Mouse (Mus musculus): ENCODE data around the gene Chp1.
A peak's percentile ranks its signal among the peaks of the same experiment; 100 is the strongest.
"Not testable (repeated sequence)": the region's sequence is repeated elsewhere in the genome, so short reads cannot be mapped to it uniquely, and the experiment has no call there.

Chp1 gene

DNA sequence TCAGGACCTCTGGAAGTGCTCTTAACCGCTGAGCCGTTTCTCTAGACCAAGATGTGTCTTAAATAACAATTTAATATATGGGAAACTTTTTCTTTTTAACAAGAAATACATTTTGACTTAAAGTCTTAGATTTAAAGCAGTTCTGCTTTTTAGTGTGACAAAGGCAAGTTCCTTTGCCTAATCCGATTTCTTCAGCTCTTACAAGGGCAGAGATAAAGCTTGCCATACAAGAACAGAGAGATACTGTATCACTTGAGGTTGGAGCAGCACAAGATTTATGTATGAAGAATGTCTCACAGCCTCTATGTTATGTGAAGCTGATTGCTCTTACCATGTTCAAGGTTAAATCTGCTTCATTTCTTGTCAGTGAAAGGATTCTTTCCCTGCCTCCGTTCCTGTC lies 17.8 kb downstream of the Chp1 start:
- no peak for DNase-seq (ENCODE audit: low read depth in 2 of 2, low spot score in 2 of 2)

GRCm38 (mm10) chr2:119566182-119566855 lies 18.8 kb downstream of the Chp1 start:
- DNase-seq (ENCODE audit: low read depth in 2 of 2, low spot score in 2 of 2), result no peak

- no peak for DNase-seq (ENCODE audit: low read depth in 2 of 2, low spot score in 2 of 2)
Measured at GRCm38 (mm10) chr2:119572471-119572870, 25.0 kb downstream of the Chp1 start.

DNA sequence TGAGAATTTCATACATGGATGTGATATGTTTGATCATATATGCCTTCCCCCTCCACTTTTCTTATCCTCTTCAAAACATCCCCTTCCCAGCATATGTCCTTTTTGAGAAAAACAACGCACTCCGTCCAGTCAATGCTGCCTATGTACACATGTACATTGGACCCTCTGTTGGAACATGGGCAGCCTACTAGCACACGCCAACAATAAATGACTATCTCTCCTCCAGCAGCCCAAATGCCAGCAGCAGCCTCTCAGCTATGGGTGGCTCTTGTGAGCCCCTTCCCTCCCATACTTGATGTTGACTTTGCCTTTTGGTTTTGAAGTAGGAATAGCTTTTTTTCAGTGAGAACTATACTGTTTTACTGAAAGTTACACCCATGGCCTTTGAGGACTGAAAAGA lies 34.1 kb downstream of the Chp1 start:
- no peak for DNase-seq (ENCODE audit: low read depth in 2 of 2, low spot score in 2 of 2)

DNA sequence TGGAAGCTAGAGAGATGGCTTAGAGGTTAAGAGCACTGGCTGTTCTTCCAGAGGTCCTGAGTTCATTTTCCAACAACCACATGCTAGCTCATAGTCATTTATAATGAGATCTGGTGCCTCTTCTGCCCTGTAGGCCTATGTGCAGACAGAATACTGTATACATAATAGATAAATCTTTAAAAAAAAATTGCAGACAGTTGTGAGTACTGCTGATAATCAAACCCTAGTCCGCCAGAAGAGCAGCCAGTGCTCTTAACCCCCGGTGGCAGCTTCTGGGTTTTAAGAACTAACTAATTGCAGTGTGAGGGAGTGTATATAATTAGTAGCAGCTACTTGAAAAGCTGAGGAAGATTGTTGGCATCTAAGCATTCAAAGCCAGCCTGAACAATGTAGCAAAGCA lies 35.9 kb downstream of the Chp1 start:
- no peak for DNase-seq (ENCODE audit: low read depth in 2 of 2, low spot score in 2 of 2)

DNA sequence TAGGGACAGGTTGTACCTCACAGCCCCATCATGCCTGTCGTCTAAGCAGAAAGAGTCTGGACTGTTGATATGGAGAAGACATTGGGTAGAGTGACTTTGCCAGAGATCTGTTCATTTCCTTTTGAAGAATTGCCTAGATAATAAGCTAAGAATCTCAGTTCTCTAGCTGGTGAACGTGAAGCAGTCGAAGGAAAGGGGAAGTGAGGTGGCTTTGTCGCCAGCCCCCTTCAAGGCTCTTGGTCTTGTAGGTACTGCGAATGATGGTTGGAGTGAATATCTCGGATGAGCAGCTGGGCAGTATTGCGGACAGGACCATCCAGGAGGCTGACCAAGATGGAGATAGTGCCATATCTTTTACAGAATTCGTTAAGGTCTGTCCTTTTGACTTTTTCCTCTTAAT lies 36.8 kb downstream of the Chp1 start:
- no peak for DNase-seq (ENCODE audit: low read depth in 2 of 2, low spot score in 2 of 2)

DNA sequence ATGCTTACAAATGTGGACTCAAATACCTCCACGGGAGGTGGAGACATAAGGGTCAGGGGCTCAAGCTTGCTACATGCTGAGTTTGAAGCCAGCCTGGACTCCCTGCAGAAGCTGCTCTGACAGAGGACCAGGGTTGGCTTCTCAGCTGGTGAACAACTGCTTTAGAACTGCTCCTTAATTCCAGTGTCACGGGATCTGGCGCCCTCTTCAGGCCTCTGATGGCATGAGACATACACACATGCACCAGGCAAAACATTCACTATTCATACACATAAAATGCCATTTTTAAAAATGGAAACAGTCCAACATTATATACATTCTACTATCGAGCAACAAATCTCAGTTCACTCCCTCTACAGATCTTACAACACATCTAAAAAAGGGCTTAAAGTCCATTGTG lies 39.9 kb downstream of the Chp1 start:
- peak; percentile 60 to 76 for DNase-seq (ENCODE audit: low read depth in 2 of 2, low spot score in 2 of 2)

DNA sequence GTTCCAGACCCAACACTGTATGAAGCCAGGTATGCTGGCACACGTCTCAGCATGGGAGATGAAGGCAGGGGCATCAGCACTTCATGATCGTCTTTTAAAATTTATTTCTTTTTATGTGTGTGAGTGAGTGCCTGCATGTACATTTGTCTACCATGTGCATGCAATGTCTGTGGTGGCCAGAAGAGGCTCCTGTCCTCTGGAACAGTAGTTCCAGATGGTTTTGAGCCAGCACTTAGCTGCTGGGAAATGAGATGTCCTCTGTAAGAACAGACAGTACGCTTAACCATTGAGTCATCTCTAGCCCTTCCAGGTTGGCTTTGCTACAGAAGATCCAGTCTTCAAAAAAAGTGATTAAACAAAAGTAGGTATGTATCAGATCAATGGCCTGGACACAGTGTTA lies 43.8 kb downstream of the Chp1 start:
- no peak for DNase-seq (ENCODE audit: low read depth in 2 of 2, low spot score in 2 of 2)

DNA sequence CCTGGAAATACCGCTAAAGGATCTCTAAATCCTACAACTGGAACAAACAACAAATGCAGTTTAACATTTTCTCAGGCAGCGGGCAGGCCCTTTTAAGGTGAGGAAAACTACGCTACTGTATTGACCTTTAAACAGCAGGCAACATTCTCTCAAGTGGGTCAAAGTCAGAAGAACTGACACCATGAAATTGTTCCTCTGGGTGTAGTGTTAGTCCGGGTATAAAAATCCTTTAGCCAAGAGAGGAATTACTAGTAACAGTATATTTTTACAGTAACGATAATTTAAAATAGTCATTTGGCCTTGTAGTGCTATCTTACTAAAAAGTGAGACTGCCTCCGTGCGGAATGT lies 46.2 kb downstream of the Chp1 start:
- no peak for DNase-seq (ENCODE audit: low read depth in 2 of 2, low spot score in 2 of 2)

DNA sequence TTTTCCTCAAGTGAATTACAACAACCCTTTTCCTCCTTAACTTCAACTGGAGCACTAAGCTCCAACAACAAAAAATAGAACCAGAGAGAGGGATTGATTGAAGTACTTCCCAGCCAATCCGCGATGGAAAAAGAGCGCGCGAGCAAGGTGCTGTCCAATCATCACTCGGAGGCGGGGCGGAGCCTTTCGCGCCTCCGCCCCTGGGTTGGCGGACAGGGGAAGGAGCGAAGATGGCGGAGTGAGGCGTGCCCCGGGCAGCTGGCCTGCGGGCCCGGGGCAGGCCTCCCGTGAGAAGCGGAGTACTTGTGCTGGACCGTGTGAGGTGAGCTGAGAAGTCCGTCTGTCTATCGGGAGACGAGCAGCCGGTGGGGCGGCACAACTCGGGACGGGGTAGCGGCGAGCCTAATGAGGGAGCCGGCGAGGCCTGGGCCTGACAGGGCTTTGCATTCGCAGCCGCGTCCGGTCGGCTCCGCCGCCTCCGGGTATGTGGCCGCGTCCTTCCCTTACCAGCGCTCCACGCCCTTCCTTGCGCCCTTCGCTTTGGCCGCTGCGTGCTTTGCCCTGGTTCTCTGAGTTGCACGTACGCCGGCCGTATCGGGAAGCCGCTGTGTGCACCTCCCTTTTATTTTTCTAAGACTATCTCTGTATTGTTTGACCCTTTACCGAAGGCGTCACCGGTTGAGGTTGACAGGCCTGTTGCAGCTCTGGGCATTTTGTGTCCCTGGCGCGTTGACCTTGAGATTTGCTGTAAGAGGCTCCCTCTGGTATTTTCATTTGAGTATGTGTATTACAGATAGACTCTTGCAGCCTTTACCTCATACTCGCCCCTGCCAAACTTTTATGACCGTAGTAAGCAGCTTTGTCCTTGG lies 46.9 kb downstream of the Chp1 start:
- peak; percentile 87 to 93 for DNase-seq (ENCODE audit: low read depth in 2 of 2, low spot score in 2 of 2)

- DNase-seq (ENCODE audit: low read depth in 2 of 2, low spot score in 2 of 2), result no peak
Measured at GRCm38 (mm10) chr2:119595308-119595707, 47.8 kb downstream of the Chp1 start.

GRCm38 (mm10) chr2:119596781-119597330 lies 49.4 kb downstream of the Chp1 start:
- DNase-seq (ENCODE audit: low read depth in 2 of 2, low spot score in 2 of 2), result no peak

GRCm38 (mm10) chr2:119601027-119601426 lies 53.5 kb downstream of the Chp1 start:
- DNase-seq (ENCODE audit: low read depth in 2 of 2, low spot score in 2 of 2), result no peak

DNA sequence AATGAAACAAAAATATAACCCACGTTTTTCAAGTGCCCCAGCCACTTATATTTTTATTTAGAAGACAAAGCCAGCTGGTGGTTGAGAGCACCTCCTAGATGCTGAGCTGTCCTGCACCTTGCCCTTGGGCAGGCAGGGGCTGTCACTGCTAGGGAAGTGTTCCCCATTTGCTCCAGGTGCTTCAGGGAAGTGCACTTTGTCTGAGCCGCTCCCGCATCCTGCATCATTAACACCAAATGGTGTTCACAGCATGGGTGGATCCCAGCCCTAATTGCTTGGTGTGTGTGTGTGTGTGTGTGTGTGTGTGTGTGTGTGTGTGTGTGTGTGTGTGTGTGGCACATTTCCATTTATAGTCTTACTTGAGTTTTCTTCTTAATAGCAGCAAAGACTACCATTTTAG lies 54.1 kb downstream of the Chp1 start:
- not testable (repeated sequence) for DNase-seq (ENCODE audit: low read depth in 2 of 2, low spot score in 2 of 2)

- no peak for DNase-seq (ENCODE audit: low read depth in 2 of 2, low spot score in 2 of 2)
Measured at GRCm38 (mm10) chr2:119602488-119602887, 55.0 kb downstream of the Chp1 start.

GRCm38 (mm10) chr2:119603909-119604308 lies 56.4 kb downstream of the Chp1 start:
- no peak for DNase-seq (ENCODE audit: low read depth in 2 of 2, low spot score in 2 of 2)

GRCm38 (mm10) chr2:119605361-119605973 lies 58.0 kb downstream of the Chp1 start:
- DNase-seq (ENCODE audit: low read depth in 2 of 2, low spot score in 2 of 2), result no peak

GRCm38 (mm10) chr2:119607023-119607422 lies 59.5 kb downstream of the Chp1 start:
- DNase-seq (ENCODE audit: low read depth in 2 of 2, low spot score in 2 of 2), result no peak

GRCm38 (mm10) chr2:119617841-119618198 lies 70.3 kb downstream of the Chp1 start:
- no peak for DNase-seq (ENCODE audit: low read depth in 2 of 2, low spot score in 2 of 2)

DNA sequence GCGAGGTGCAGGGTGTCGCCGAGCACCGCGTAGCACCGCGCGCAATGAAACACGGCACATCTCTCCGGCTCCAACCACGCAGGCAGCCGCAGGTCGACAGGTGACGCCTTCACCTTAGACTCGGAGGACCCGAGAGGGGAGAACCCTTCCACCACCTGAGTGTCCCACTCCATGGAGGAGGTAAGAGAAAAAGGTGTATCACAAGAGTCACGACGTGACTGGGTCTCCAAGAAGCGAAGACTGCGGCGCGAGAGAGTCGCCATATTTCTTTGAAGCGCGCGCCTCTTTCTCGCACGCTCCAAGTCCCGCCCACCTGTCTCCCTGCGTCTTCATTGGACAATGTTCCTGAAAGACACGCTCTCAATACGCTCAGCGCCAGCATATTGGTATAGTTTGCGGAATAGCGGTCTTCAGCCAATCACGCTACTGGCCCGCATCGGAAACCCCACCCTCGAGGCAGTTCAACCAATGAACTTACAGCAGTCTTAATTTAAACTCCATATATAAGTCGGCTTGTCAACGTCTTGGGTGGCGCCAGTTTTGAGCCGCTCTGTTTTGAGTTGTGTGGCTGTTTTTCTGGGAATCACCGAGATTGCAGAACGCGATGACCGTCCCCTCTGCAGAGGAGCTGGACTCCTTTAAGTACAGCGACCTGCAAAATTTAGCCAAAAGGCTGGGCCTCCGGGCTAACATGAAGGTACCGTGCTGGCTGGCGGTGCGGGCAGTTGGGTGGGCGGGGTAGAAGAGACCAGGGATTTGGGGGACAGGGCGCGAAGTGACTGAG lies 70.9 kb downstream of the Chp1 start, which contains the start of the genes Nusap1 and Oip5:
Nusap1 (plus strand) TSS at position 100 of the 784 bp plus-strand sequence.
Oip5 (minus strand) TSS at position 271 of the 784 bp plus-strand sequence.
- peak; percentile 91 to 92 for DNase-seq (ENCODE audit: low read depth in 2 of 2, low spot score in 2 of 2)

DNA sequence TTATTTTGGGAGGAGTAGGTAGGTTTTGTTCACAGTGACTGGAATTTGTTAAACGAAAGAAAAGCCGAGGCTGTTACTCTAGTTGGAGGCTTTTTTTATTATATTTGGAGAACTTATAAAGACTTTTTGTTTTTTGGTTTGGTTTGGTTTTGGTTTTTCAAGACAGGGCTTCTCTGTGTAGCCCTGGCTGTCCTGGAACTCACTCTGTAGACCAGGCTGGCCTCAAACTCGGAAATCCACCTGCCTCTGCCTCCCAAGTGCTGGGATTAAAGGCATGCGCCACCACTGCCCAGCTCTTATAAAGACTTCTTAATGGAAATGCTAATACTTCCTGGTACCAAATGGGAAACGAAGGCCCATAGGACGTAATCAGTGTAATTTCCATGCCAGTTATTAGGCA lies 71.5 kb downstream of the Chp1 start:
- DNase-seq (ENCODE audit: low read depth in 2 of 2, low spot score in 2 of 2), result not testable (repeated sequence)
